9 mouse cellular contexts compared by ENCODE assay signal in the genomic region with DNA sequence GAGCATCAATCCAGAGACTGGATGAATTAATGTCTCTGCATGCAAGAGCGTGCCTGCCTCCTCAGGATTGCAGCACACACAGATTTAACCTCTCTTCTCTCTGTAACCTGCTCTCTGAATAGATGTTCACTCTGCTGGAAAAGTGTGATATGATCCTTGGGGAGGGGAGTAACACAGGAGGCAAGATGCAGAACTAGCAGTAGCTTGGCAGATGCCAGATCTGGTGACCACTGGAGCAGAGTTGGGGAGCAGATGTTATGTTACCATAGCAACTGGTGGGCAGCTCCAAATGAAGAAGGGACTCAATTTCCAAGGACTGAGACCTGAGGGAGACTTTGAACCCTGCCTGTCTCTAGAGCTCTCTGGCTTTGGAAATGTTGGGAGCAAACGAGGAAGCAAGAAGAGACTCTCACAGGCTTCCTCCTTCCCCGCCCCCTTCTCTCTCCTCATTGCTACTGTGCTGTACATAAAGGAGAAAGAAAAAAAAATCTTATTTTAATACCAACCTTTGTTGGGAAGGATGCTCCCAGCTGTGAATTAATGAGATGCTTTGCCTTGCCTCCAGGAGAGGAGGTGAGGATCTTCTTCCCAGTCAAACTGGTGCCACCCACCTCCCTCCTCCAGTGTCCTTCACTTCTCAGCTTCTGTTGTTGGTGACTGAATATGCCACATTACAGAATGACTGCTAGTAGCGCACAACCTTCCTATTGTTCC.
DNase-seq lines count a peak whose midpoint lies in the region; ATAC-seq and TF ChIP-seq lines count a peak whose summit lies in the region.
"Had no signal": no experiment of that assay in that cellular context is flagged by ENCODE, and none has a peak within 500 bp of the region (broad histone marks: within the 10 kb centered on the region; RNA-seq: fewer than 3 reads in every experiment).

No protein-coding gene starts in this region.

- peak; percentile 88 for DNase-seq in kidney, postnatal 0 days (ENCODE audit: low spot score)
- DNase-seq in kidney, adult 9 months, result no peak
- DNase-seq in embryo, embryonic 10.5 days (ENCODE audit: low spot score), result peak; percentile 55
- peak; percentile 59 for DNase-seq in hindbrain, embryonic 10.5 days (ENCODE audit: low spot score)
- DNase-seq in neural tube, embryonic 10.5 days (ENCODE audit: extremely low spot score, low spot score), result peak; percentile 21
- DNase-seq in adrenal gland, postnatal 36 days, result no peak
- DNase-seq in heart, embryonic 10.5 days (ENCODE audit: low spot score), result no peak
- no peak for DNase-seq in heart, postnatal 36 days
- DNase-seq: layer of hippocampus, postnatal 36 days had no signal

- no peak overlapping the region for H3K4me3 ChIP-seq in kidney, postnatal 0 days (replicated peaks; ENCODE audit: low read depth, low read length)
- no peak overlapping the region for H3K4me3 ChIP-seq in hindbrain, embryonic 10.5 days
- H3K4me3 ChIP-seq in heart, embryonic 10.5 days, result no peak overlapping the region

- no peaks in the 10 kb centered on the region for H3K27me3 ChIP-seq in kidney, postnatal 0 days (ENCODE audit: insufficient read depth, low read length)
- no peaks in the 10 kb centered on the region for H3K27me3 ChIP-seq in hindbrain, embryonic 10.5 days (ENCODE audit: insufficient read depth, poor library complexity, severe bottlenecking)
- H3K27me3 ChIP-seq in heart, embryonic 10.5 days (ENCODE audit: insufficient read depth, poor library complexity, severe bottlenecking), result no peaks in the 10 kb centered on the region

- no peak overlapping the region for H3K4me2 ChIP-seq in kidney, postnatal 0 days (ENCODE audit: low read length)

- intact Hi-C loops in heart, postnatal 36 days (cut with DNase I), result no loop called here

- H3K9ac ChIP-seq in kidney, postnatal 0 days (ENCODE audit: low read depth, low read length), result no peak overlapping the region

- WGBS in kidney, postnatal 0 days, result 46% methylated on average over 4 of the region's 4 CpGs
- 34% methylated on average over 4 of the region's 4 CpGs for WGBS in hindbrain, embryonic 10.5 days
- 62% methylated on average over 4 of the region's 4 CpGs for WGBS in heart, embryonic 10.5 days

- H3K4me1 ChIP-seq in kidney, postnatal 0 days (replicated peaks; ENCODE audit: insufficient read depth, low read length), result no peaks in the 10 kb centered on the region
- H3K4me1 ChIP-seq in hindbrain, embryonic 10.5 days (replicated peaks), result peaks cover 36% of the 10 kb centered on the region
- H3K4me1 ChIP-seq in heart, embryonic 10.5 days, result no peaks in the 10 kb centered on the region

- TF ChIP-seq CTCF in kidney, postnatal 0 days (IDR thresholded peaks at IDR 0.05; ENCODE audit: low read depth), result no peak

- ATAC-seq in kidney, postnatal 0 days (replicated peaks; ENCODE audit: low FRiP score, low read depth), result peak; percentile 78

- no peaks in the 10 kb centered on the region for H3K9me3 ChIP-seq in kidney, postnatal 0 days (replicated peaks; ENCODE audit: low read length)
- H3K9me3 ChIP-seq in hindbrain, embryonic 10.5 days, result peaks cover 6% of the 10 kb centered on the region; the same call in 1 of the 2 replicates
- H3K9me3 ChIP-seq in heart, embryonic 10.5 days, result no peaks in the 10 kb centered on the region

- H3K36me3 ChIP-seq in kidney, postnatal 0 days (ENCODE audit: insufficient read depth, low read length), result no peaks in the 10 kb centered on the region
- H3K36me3 ChIP-seq in hindbrain, embryonic 10.5 days, result no peaks in the 10 kb centered on the region
- H3K36me3 ChIP-seq in heart, embryonic 10.5 days, result no peaks in the 10 kb centered on the region

- H3K27ac ChIP-seq in kidney, postnatal 0 days, result no peak overlapping the region
- peak overlapping the region; percentile 71 for H3K27ac ChIP-seq in hindbrain, embryonic 10.5 days
- H3K27ac ChIP-seq in heart, embryonic 10.5 days, result no peak overlapping the region

Comparison
In these comparisons a context has a peak if more than half of its experiments do, and no peak if none do; other contexts are left out.
1. DNase-seq: peak in kidney, postnatal 0 days (single experiment), embryo, embryonic 10.5 days (single experiment), hindbrain, embryonic 10.5 days (single experiment) and neural tube, embryonic 10.5 days (single experiment); none in kidney, adult 9 months (single experiment), adrenal gland, postnatal 36 days (0 of 2), heart, embryonic 10.5 days (single experiment) and heart, postnatal 36 days (0 of 2).